Mouse (Mus musculus) MEL (cell line): ENCODE data around the gene Cd200r3.

Experiments
- CHD1 ChIP-seq: IDR thresholded peaks from 2 replicates; pipeline ENCODE4 v1.6.1; 2012; ENCODE audit warnings: low read depth, mild to moderate bottlenecking, inconsistent platforms, low read length, improper control_type of control experiment
- CHD2 ChIP-seq: IDR thresholded peaks from 2 replicates; pipeline ENCODE4 v1.6.1; 2011; ENCODE audit warnings: low read length, improper control_type of control experiment
- CTCF ChIP-seq, 3 experiments: IDR thresholded peaks in 2 of 3; conservative IDR thresholded peaks in 1 of 3; 2 replicates each; pipeline ENCODE4 v1.5.1; 2011 to 2012; ENCODE audit warnings: low read length in 3 of 3, low read depth in 2 of 3, mild to moderate bottlenecking in 2 of 3, improper control_type of control experiment in 1 of 3, inconsistent platforms in 1 of 3, mixed read lengths in 1 of 3, moderate library complexity in 1 of 3; ENCODE audit not compliant: control insufficient read depth in 1 of 3, insufficient read depth in 1 of 3, poor library complexity in 1 of 3, severe bottlenecking in 1 of 3
- EP300 ChIP-seq, 2 experiments: IDR thresholded peaks; 2 replicates each; pipeline ENCODE4 v1.6.1; 2011; ENCODE audit warnings: improper control_type of control experiment in 2 of 2, low read length in 2 of 2, low read depth in 1 of 2, mild to moderate bottlenecking in 1 of 2
- MAFK ChIP-seq: IDR thresholded peaks from 2 replicates; pipeline ENCODE4 v1.6.1; 2011; ENCODE audit warnings: low read depth, mild to moderate bottlenecking, low read length, improper control_type of control experiment, borderline replicate concordance
- POLR2A ChIP-seq, 2 experiments: IDR thresholded peaks; 2 replicates each; pipeline ENCODE4 v1.6.1; 2011 to 2012; ENCODE audit warnings: low read length in 2 of 2, mild to moderate bottlenecking in 2 of 2, control low read depth in 1 of 2, improper control_type of control experiment in 1 of 2, low read depth in 1 of 2, moderate library complexity in 1 of 2; ENCODE audit not compliant: control insufficient read depth in 1 of 2, insufficient read depth in 1 of 2, poor library complexity in 1 of 2
- SMC3 ChIP-seq: IDR thresholded peaks from 2 replicates; pipeline ENCODE4 v1.6.1; 2011; ENCODE audit warnings: low read depth, low read length, improper control_type of control experiment
- USF1 ChIP-seq: IDR thresholded peaks from 2 replicates; pipeline ENCODE4 v1.6.1; 2014; ENCODE audit warnings: low read depth, mild to moderate bottlenecking, inconsistent platforms, low read length, improper control_type of control experiment, moderate library complexity
- USF2 ChIP-seq, 2 experiments: IDR thresholded peaks; 2 replicates each; pipeline ENCODE4 v1.6.1; 2011 to 2012; ENCODE audit warnings: improper control_type of control experiment in 2 of 2, low read length in 2 of 2, borderline replicate concordance in 1 of 2, inconsistent platforms in 1 of 2, low read depth in 1 of 2, mild to moderate bottlenecking in 1 of 2; ENCODE audit not compliant: insufficient read depth in 1 of 2
- ZC3H11A ChIP-seq: IDR thresholded peaks from 2 replicates; pipeline ENCODE4 v1.6.1; 2012; ENCODE audit warnings: low read depth, mild to moderate bottlenecking, inconsistent platforms, low read length, improper control_type of control experiment

- no peak for TF ChIP-seq CTCF (IDR thresholded peaks at IDR 0.05 in 2 of 3, conservative IDR thresholded peaks at IDR 0.05 in 1 of 3; ENCODE audit: control insufficient read depth in 1 of 3, insufficient read depth in 1 of 3, low read depth in 2 of 3, low read length in 3 of 3, poor library complexity in 1 of 3, severe bottlenecking in 1 of 3)
- no peak for TF ChIP-seq CHD2
- no peak for TF ChIP-seq EP300 (IDR thresholded peaks at IDR 0.05; ENCODE audit: low read depth in 1 of 2, low read length in 2 of 2)
- TF ChIP-seq USF1, result no peak
- no peak for TF ChIP-seq MAFK
- no peak for TF ChIP-seq POLR2A (IDR thresholded peaks at IDR 0.05; ENCODE audit: control insufficient read depth in 1 of 2, insufficient read depth in 1 of 2, low read depth in 1 of 2, low read length in 2 of 2, poor library complexity in 1 of 2)
- TF ChIP-seq ZC3H11A, result no peak
- TF ChIP-seq CHD1, result no peak
- no peak for TF ChIP-seq SMC3
- TF ChIP-seq USF2 (IDR thresholded peaks at IDR 0.05; ENCODE audit: borderline replicate concordance in 1 of 2, insufficient read depth in 1 of 2, low read depth in 1 of 2, low read length in 2 of 2), result no peak
Observed at GRCm38 (mm10) chr16:44986029-44986428, 42.6 kb downstream of the Cd200r3 start.
